Mouse (Mus musculus) heart, adult 2 months (tissue): ENCODE measurements around the gene Hpse.

ENCODE experiments used
- CTCF ChIP-seq: fragments of 200-600 bp; IDR thresholded peaks from 2 replicates; pipeline ENCODE4 v1.8.1; 2022; ENCODE audit warnings: antibody characterized with exemption, mild to moderate bottlenecking, moderate library complexity
- EP300 ChIP-seq: fragments of 200-500 bp; IDR thresholded peaks from 2 replicates; pipeline ENCODE4 v1.6.1; 2011; ENCODE audit warnings: low read depth, low read length, control low read depth; ENCODE audit not compliant: insufficient read depth
- POLR2A ChIP-seq: fragments of 200-500 bp; IDR thresholded peaks from 2 replicates; pipeline ENCODE4 v1.6.1; 2011; ENCODE audit warnings: mild to moderate bottlenecking, low read depth, low read length, control low read depth; ENCODE audit not compliant: insufficient read depth

GRCm38 (mm10) chr5:100650969-100651368 is 68.5 kb downstream of the Hpse start:
- TF ChIP-seq CTCF = no peak
- no peak for TF ChIP-seq POLR2A
- TF ChIP-seq EP300 = no peak
